Mouse (Mus musculus) forebrain, embryonic 12.5 days (tissue): Measurements from ENCODE around the gene Prr29. TPM values are rescaled to one million over a fixed set of nuclear protein-coding genes. Genes with fewer than 3 reads are reported as not detected.

Source experiments
- ATAC-seq: fragments of 200-750 bp; cut with Nextera tagmentation; 2 replicates; pipeline ENCODE4 v1.8.0; 2017; ENCODE audit warnings: moderate TSS enrichment; ENCODE audit not compliant: low FRiP score
- H3K27ac ChIP-seq: fragments of 300-500 bp; sonication (generic); 2 replicates; pipeline ENCODE4 v1.5.1; 2016; ENCODE audit warnings: mild to moderate bottlenecking
- H3K27me3 ChIP-seq: fragments of 300-500 bp; sonication (generic); 2 replicates; pipeline ENCODE4 v1.6.1; 2016; ENCODE audit warnings: mild to moderate bottlenecking
- H3K36me3 ChIP-seq: fragments of 300-500 bp; sonication (generic); replicated peaks from 2 replicates; pipeline ENCODE4 v1.6.1; 2016; ENCODE audit warnings: mild to moderate bottlenecking
- H3K4me1 ChIP-seq: fragments of 300-500 bp; sonication (generic); 2 replicates; pipeline ENCODE4 v1.6.1; 2016
- H3K4me2 ChIP-seq: fragments of 300-500 bp; sonication (generic); 2 replicates; pipeline ENCODE4 v1.6.1; 2016; ENCODE audit warnings: mild to moderate bottlenecking, moderate library complexity
- H3K4me3 ChIP-seq: fragments of 300-500 bp; sonication (generic); replicated peaks from 2 replicates; pipeline ENCODE4 v1.5.1; 2016; ENCODE audit warnings: mild to moderate bottlenecking
- H3K9ac ChIP-seq: fragments of 300-500 bp; sonication (generic); 2 replicates; pipeline ENCODE4 v1.6.1; 2016; ENCODE audit warnings: mild to moderate bottlenecking
- H3K9me3 ChIP-seq: fragments of 300-500 bp; sonication (generic); 2 replicates; pipeline ENCODE4 v1.6.1; 2016
- WGBS: fragments of 180-500 bp; shearing (Covaris S2); methylation state at CpG from one replicate; pipeline ENCODE4 v1.1.7; 2016; 5-methylcytosine and 5-hydroxymethylcytosine counted together
- polyA plus RNA-seq: library from polyadenylated mRNA; unstranded; fragments of >200 nt; fragmentation: Nextera tagmentation; extraction: Ambion mirVana; gene quantifications from 2 replicates; pipeline ENCODE4 v1.2.1, GENCODE M21; 2016

The Prr29 gene
- polyA plus RNA-seq = not detected in 2 replicates

DNA sequence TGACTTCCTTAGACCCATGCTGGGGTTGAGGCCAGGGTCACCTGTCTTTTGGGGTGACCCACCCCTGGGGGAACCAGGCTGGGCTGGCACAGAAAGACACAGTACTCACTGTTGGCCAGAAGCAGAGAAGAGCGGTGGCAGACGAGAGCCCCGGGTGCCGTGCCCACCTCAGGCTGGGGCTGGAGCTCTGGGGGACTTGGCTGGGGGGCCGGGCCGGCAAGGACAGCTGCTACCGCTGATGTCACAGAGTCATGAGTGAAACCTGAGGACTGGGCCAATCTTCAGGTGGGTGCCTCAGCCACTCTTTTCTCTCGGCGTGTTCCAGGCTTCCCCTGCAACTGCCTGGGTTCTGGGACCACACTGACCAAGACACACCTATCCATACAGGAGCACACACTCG is at the start of gene Prr29:
Prr29 (plus strand) TSS at position 107 of the 400 bp plus-strand sequence.
- Histone ChIP-seq H3K36me3 (no peaks in the 10 kb centered on the region), H3K27ac (no peak within 1 kb of the TSS)

GRCm38 (mm10) chr11:106316416-106316815 is 48.9 kb upstream of the Prr29 start:
- no peak for ATAC-seq
- H3K9ac ChIP-seq = no peak overlapping the region
- H3K4me1 ChIP-seq = no peaks in the 10 kb centered on the region
- no peaks in the 10 kb centered on the region for H3K9me3 ChIP-seq
- no peak overlapping the region for H3K4me3 ChIP-seq
- 86% methylated on average over 1 of the region's 1 CpGs for WGBS
- no peaks in the 10 kb centered on the region for H3K27me3 ChIP-seq
- no peak overlapping the region for H3K27ac ChIP-seq
- H3K36me3 ChIP-seq = no peaks in the 10 kb centered on the region
- H3K4me2 ChIP-seq = no peak overlapping the region

More for the DNA sequence above, at the start of gene Prr29:
- Histone ChIP-seq H3K27me3 (0 out of 2 replicates have a peak, but pooled peaks cover 3% of the 10 kb centered on the region), H3K4me1 (peaks cover 16% of the 10 kb centered on the region), H3K9ac (peak within 1 kb of the TSS; percentile 9; the same call in 1 of the 2 replicates), H3K4me3 (no peak within 1 kb of the TSS), H3K4me2 (peak within 1 kb of the TSS; percentile 6; the same call in 1 of the 2 replicates), H3K9me3 (no peaks in the 10 kb centered on the region)
- WGBS = 69% methylated on average over 9 of the region's 10 CpGs
- no peak for ATAC-seq

GRCm38 (mm10) chr11:106317801-106318200 is 47.5 kb upstream of the Prr29 start:
- Histone ChIP-seq H3K9me3 (no peaks in the 10 kb centered on the region), H3K27ac (no peak overlapping the region), H3K4me3 (no peak overlapping the region), H3K9ac (no peak overlapping the region), H3K36me3 (no peaks in the 10 kb centered on the region), H3K4me1 (no peaks in the 10 kb centered on the region), H3K4me2 (no peak overlapping the region), H3K27me3 (no peaks in the 10 kb centered on the region)
- no peak for ATAC-seq
- 81% methylated on average over 7 of the region's 7 CpGs for WGBS

GRCm38 (mm10) chr11:106318406-106319366 is 46.6 kb upstream of the Prr29 start:
- Histone ChIP-seq H3K9ac (no peak overlapping the region), H3K36me3 (no peaks in the 10 kb centered on the region), H3K9me3 (no peaks in the 10 kb centered on the region), H3K27ac (no peak overlapping the region), H3K4me1 (no peaks in the 10 kb centered on the region), H3K4me2 (no peak overlapping the region), H3K4me3 (no peak overlapping the region), H3K27me3 (no peaks in the 10 kb centered on the region)
- ATAC-seq = no peak
- 80% methylated on average over 21 of the region's 21 CpGs for WGBS

DNA sequence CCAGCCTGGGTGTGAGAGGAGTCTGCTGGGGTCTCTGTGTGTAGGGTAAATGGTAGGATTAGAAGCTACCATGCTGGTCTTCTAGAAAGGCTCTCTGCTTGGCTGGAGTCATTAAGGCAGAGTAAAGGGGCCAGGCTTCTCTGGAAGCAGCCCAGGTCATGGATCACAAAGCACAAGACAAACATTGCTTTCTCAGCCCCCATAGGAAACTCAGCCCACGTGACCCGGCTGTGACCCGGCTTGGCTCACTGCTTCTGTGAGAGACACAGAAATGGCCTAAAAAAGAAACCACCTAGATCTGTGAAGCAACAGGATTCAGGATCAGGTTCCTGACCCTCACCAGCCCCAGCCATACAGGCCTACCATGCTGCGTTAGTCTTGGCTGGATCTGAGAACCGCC is 40.4 kb upstream of the Prr29 start:
- Histone ChIP-seq H3K9me3 (no peaks in the 10 kb centered on the region), H3K4me3 (no peak overlapping the region), H3K4me1 (no peaks in the 10 kb centered on the region), H3K4me2 (no peak overlapping the region), H3K27me3 (peaks cover 6% of the 10 kb centered on the region; the same call in 1 of the 2 replicates), H3K9ac (no peak overlapping the region), H3K27ac (no peak overlapping the region), H3K36me3 (no peaks in the 10 kb centered on the region)
- no peak for ATAC-seq
- 71% methylated on average over 5 of the region's 5 CpGs for WGBS

GRCm38 (mm10) chr11:106325566-106326206 is 39.6 kb upstream of the Prr29 start:
- ATAC-seq = no peak
- WGBS = 70% methylated on average over 8 of the region's 8 CpGs
- H3K4me1 ChIP-seq = no peaks in the 10 kb centered on the region
- no peak overlapping the region for H3K27ac ChIP-seq
- H3K4me3 ChIP-seq = no peak overlapping the region
- H3K9ac ChIP-seq = no peak overlapping the region
- H3K9me3 ChIP-seq = no peaks in the 10 kb centered on the region
- no peak overlapping the region for H3K4me2 ChIP-seq
- peaks cover 6% of the 10 kb centered on the region; the same call in 1 of the 2 replicates for H3K27me3 ChIP-seq
- no peaks in the 10 kb centered on the region for H3K36me3 ChIP-seq

GRCm38 (mm10) chr11:106326475-106326874 is 38.8 kb upstream of the Prr29 start:
- Histone ChIP-seq H3K27me3 (peaks cover 6% of the 10 kb centered on the region; the same call in 1 of the 2 replicates), H3K36me3 (no peaks in the 10 kb centered on the region), H3K9ac (no peak overlapping the region), H3K9me3 (no peaks in the 10 kb centered on the region), H3K4me2 (no peak overlapping the region), H3K27ac (no peak overlapping the region), H3K4me3 (no peak overlapping the region), H3K4me1 (no peaks in the 10 kb centered on the region)
- WGBS = 89% methylated on average over 8 of the region's 8 CpGs
- ATAC-seq = no peak

GRCm38 (mm10) chr11:106328521-106328920 is 36.8 kb upstream of the Prr29 start:
- Histone ChIP-seq H3K27me3 (peaks cover 6% of the 10 kb centered on the region; the same call in 1 of the 2 replicates), H3K9me3 (no peaks in the 10 kb centered on the region), H3K4me1 (no peaks in the 10 kb centered on the region), H3K27ac (no peak overlapping the region), H3K4me2 (no peak overlapping the region), H3K36me3 (no peaks in the 10 kb centered on the region), H3K4me3 (no peak overlapping the region), H3K9ac (no peak overlapping the region)
- 74% methylated on average over 5 of the region's 5 CpGs for WGBS
- no peak for ATAC-seq

DNA sequence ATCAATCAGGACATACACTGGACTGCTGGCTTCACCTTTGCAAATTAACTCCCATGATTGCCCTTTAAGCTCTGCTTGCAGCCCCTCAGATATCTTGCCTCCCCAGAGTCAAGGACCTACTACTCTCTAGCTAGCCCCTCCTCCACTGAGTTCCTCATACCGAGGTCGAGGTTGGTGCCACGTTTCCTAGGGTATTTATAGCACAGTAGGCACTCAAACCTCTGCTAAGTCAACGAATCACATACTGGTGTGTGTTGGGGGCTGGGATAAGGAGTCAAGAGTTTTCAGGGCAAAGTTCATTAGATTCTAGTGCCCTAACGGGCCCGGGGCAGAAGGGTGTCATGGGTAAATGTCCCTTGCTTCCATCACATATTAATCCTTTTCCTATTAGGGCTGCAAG is 36.1 kb upstream of the Prr29 start:
- no peak for ATAC-seq
- no peak overlapping the region for H3K4me2 ChIP-seq
- WGBS = 82% methylated on average over 6 of the region's 6 CpGs
- H3K27ac ChIP-seq = no peak overlapping the region
- H3K4me1 ChIP-seq = no peaks in the 10 kb centered on the region
- no peaks in the 10 kb centered on the region for H3K36me3 ChIP-seq
- H3K9me3 ChIP-seq = no peaks in the 10 kb centered on the region
- no peak overlapping the region for H3K4me3 ChIP-seq
- H3K27me3 ChIP-seq = peaks cover 6% of the 10 kb centered on the region; the same call in 1 of the 2 replicates
- H3K9ac ChIP-seq = no peak overlapping the region

- Histone ChIP-seq H3K9me3 (no peaks in the 10 kb centered on the region), H3K36me3 (no peaks in the 10 kb centered on the region), H3K4me3 (no peak overlapping the region), H3K27me3 (peaks cover 6% of the 10 kb centered on the region; the same call in 1 of the 2 replicates), H3K27ac (no peak overlapping the region), H3K4me2 (no peak overlapping the region), H3K4me1 (no peaks in the 10 kb centered on the region), H3K9ac (no peak overlapping the region)
- ATAC-seq = no peak
- 78% methylated on average over 7 of the region's 7 CpGs for WGBS
Observed at GRCm38 (mm10) chr11:106329682-106330081, 35.6 kb upstream of the Prr29 start.

DNA sequence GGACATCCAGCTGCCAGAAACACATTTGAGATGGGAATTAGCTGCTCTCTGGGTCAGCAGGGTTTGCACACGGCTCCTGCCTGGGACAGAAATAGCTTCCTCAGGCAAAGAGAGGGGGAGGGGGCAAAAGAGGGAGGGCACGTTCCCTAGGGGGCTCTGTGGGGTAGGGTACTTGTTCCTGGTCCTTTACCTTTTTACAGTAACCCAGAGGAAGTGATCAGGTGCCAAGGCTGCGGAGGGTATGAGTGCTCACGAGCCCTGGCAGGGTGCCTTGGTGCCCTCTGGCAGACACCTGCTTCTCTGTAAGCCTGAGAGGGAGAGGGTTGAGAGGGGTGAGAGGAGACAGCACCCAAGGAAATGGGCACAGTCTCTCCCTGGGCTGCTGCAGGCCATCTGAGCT is 32.8 kb upstream of the Prr29 start:
- no peak overlapping the region for H3K9ac ChIP-seq
- H3K36me3 ChIP-seq = no peaks in the 10 kb centered on the region
- ATAC-seq = no peak
- H3K27me3 ChIP-seq = peaks cover 3% of the 10 kb centered on the region; the same call in 1 of the 2 replicates
- H3K27ac ChIP-seq = no peak overlapping the region
- no peak overlapping the region for H3K4me3 ChIP-seq
- H3K4me2 ChIP-seq = no peak overlapping the region
- H3K9me3 ChIP-seq = no peaks in the 10 kb centered on the region
- no peaks in the 10 kb centered on the region for H3K4me1 ChIP-seq
- 59% methylated on average over 4 of the region's 4 CpGs for WGBS

- 18% methylated on average over 2 of the region's 2 CpGs for WGBS
- Histone ChIP-seq H3K9me3 (no peaks in the 10 kb centered on the region), H3K27me3 (no peaks in the 10 kb centered on the region; the same call in 1 of the 2 replicates), H3K4me1 (peaks cover 7% of the 10 kb centered on the region), H3K27ac (no peak overlapping the region), H3K4me3 (no peak overlapping the region), H3K9ac (no peak overlapping the region), H3K4me2 (no peak overlapping the region), H3K36me3 (no peaks in the 10 kb centered on the region)
- no peak for ATAC-seq
Observed at GRCm38 (mm10) chr11:106334066-106334465, 31.2 kb upstream of the Prr29 start.
